Mouse (Mus musculus): ENCODE results near the gene Nupl1. TPM values are rescaled to one million over a fixed set of nuclear protein-coding genes. Genes with fewer than 3 reads are reported as not detected.

The Nupl1 gene
- total RNA-seq (2021): under 1 TPM in 1 of 2 experiments, not detected in 1; 0.10 TPM
- long read RNA-seq, experiment 1, partial matches to known transcripts: 3 of 3 reads
- long read RNA-seq, experiment 1, other reads (novel, unspliced or antisense): 0 of 3 reads
- long read RNA-seq, experiment 2, partial matches to known transcripts: 6 of 6 reads
- long read RNA-seq, experiment 2, other reads (novel, unspliced or antisense): 0 of 6 reads

- intact Hi-C loops (cut with DNase I): loop anchor here (1.0 kb wide), 1 partner anchor 14 kb away; the partner anchor contains the start of gene Mtmr6
These were observed at the start of gene Nupl1, which contains the start of gene Gm49336 for GRCm38 (mm10) chr14:60251281-60252003. Gene Nupl1 (minus strand): TSS chr14:60251431. Gene Gm49336 (minus strand): TSS chr14:60251507.

GRCm38 (mm10) chr14:60301024-60301423 lies 49.8 kb upstream of the Nupl1 start:
- DNase-seq: no peak
- intact Hi-C loops (cut with DNase I): no loop called here

More at GRCm38 (mm10) chr14:60251281-60252003, at the start of gene Nupl1, which contains the start of gene Gm49336:
- DNase-seq: peak; percentile 98

- DNase-seq: no peak
- intact Hi-C loops (cut with DNase I): no loop called here
These were observed 49.2 kb upstream of the Nupl1 start for GRCm38 (mm10) chr14:60300224-60300991.

GRCm38 (mm10) chr14:60295531-60295930 lies 44.3 kb upstream of the Nupl1 start:
- intact Hi-C loops (cut with DNase I): no loop called here
- no peak for DNase-seq

- intact Hi-C loops (cut with DNase I): no loop called here
- no peak for DNase-seq
These were observed 39.1 kb upstream of the Nupl1 start for GRCm38 (mm10) chr14:60290363-60290762.

GRCm38 (mm10) chr14:60286194-60286863 lies 35.1 kb upstream of the Nupl1 start:
- intact Hi-C loops (cut with DNase I): no loop called here
- DNase-seq: no peak

- DNase-seq: no peak
These were observed 24.4 kb upstream of the Nupl1 start for GRCm38 (mm10) chr14:60275301-60276276.

GRCm38 (mm10) chr14:60273346-60273745 lies 22.1 kb upstream of the Nupl1 start:
- no peak for DNase-seq
- intact Hi-C loops (cut with DNase I): no loop called here

More at GRCm38 (mm10) chr14:60275301-60276276, 24.4 kb upstream of the Nupl1 start:
- intact Hi-C loops (cut with DNase I): no loop called here

- no peak for DNase-seq
- intact Hi-C loops (cut with DNase I): loop anchor here (10.0 kb wide), 1 partner anchor 415 kb away; no protein-coding TSS in a partner anchor
These were observed 18.1 kb upstream of the Nupl1 start for GRCm38 (mm10) chr14:60269333-60269732.

- peak; percentile 94 to 95 for DNase-seq
- intact Hi-C loops (cut with DNase I): loop anchor here (1.0 to 10.0 kb wide), 2 partner anchors 14 to 420 kb away; partner anchors contain the start of genes Gm49336 and Nupl1
These were observed 14.0 kb upstream of the Nupl1 start, which contains the start of gene Mtmr6 for GRCm38 (mm10) chr14:60264990-60265876. Gene Mtmr6 (plus strand): TSS chr14:60265228.

- intact Hi-C loops (cut with DNase I): loop anchor here (10.0 kb wide), 1 partner anchor 422 kb away; no protein-coding TSS in a partner anchor
These were observed 11.1 kb upstream of the Nupl1 start for GRCm38 (mm10) chr14:60262316-60262715.

GRCm38 (mm10) chr14:60257851-60258250 lies 6.6 kb upstream of the Nupl1 start:
- intact Hi-C loops (cut with DNase I): no loop called here
- no peak for DNase-seq

More at GRCm38 (mm10) chr14:60262316-60262715, 11.1 kb upstream of the Nupl1 start:
- no peak for DNase-seq

- DNase-seq: no peak
- intact Hi-C loops (cut with DNase I): no loop called here
These were observed 5.9 kb upstream of the Nupl1 start for GRCm38 (mm10) chr14:60257101-60257500.

- intact Hi-C loops (cut with DNase I): no loop called here
- no peak for DNase-seq
These were observed 5.1 kb upstream of the Nupl1 start for GRCm38 (mm10) chr14:60256356-60256755.

- no peak for DNase-seq
- intact Hi-C loops (cut with DNase I): no loop called here
These were observed 3.5 kb upstream of the Nupl1 start for GRCm38 (mm10) chr14:60254774-60255173.

- no peak for DNase-seq
- intact Hi-C loops (cut with DNase I): no loop called here
These were observed 2.2 kb upstream of the Nupl1 start for GRCm38 (mm10) chr14:60253466-60253865.

GRCm38 (mm10) chr14:60252004-60253000 lies 1.1 kb upstream of the Nupl1 start:
- peak in 1 of 2 experiments; percentile 5 for DNase-seq
- intact Hi-C loops (cut with DNase I): no loop called here
